Mouse (Mus musculus) spleen, adult 2 months (tissue): ENCODE results near the gene Pls1.

ENCODE experiments used
- CTCF ChIP-seq: fragments of 200-500 bp; IDR thresholded peaks from 2 replicates; pipeline ENCODE4 v1.5.1; 2011; ENCODE audit warnings: mild to moderate bottlenecking, inconsistent platforms; ENCODE audit not compliant: insufficient read depth, insufficient read length, insufficient replicate concordance; ENCODE audit errors: extremely low read depth
- POLR2A ChIP-seq: fragments of 200-500 bp; IDR thresholded peaks from 2 replicates; pipeline ENCODE4 v1.6.1; 2011; ENCODE audit warnings: low read depth, low read length, inconsistent platforms

DNA sequence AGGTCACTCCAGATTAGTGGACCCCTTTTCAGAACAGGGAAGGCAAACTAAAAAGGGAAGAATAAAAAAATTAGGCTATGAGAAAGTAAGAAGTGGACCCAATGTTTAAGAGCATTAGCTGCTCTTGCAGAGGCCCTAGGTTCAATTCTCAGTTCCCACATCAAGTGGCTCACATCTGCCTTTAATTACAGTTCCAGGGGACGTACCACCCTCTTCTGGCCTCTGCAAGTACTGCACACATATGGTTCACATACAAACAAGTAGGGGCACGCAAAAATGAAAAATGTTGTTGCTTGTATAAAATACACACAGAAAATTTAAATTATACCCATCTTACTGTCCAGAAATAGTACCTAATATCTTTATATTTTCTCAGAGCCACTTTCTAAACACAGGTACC is 48.8 kb downstream of the Pls1 start:
- TF ChIP-seq POLR2A: no peak
- no peak for TF ChIP-seq CTCF
